In genomic region chr1:36949591-36950184, GRCm38 (mm10) we compare ENCODE assay signal across 11 mouse cellular contexts. TPM values are rescaled to one million over a fixed set of nuclear protein-coding genes. Genes with fewer than 3 reads are reported as not detected.
DNase-seq lines count a peak whose midpoint lies in the region; ATAC-seq and TF ChIP-seq lines count a peak whose summit lies in the region.
"Had no signal": no experiment of that assay in that cellular context is flagged by ENCODE, and none has a peak within 500 bp of the region (broad histone marks: within the 10 kb centered on the region; RNA-seq: fewer than 3 reads in every experiment).

No protein-coding gene starts in this region.

- no peaks in the 10 kb centered on the region for H3K36me3 ChIP-seq in kidney, adult 2 months (ENCODE audit: control insufficient read depth, insufficient read depth, low read length)
- H3K36me3 ChIP-seq in kidney, embryonic 16.5 days (ENCODE audit: insufficient read depth, low read length), result no peaks in the 10 kb centered on the region
- H3K36me3 ChIP-seq in lung, postnatal 0 days (ENCODE audit: insufficient read depth, low read length), result no peaks in the 10 kb centered on the region

- whole genome bisulfite sequencing in kidney, adult 2 months, result 38% methylated on average over 7 of the region's 7 CpGs
- 67% methylated on average over 7 of the region's 7 CpGs for WGBS in kidney, embryonic 16.5 days
- 25% methylated on average over 7 of the region's 7 CpGs for WGBS in cerebellum, adult 2 months
- 56% methylated on average over 7 of the region's 7 CpGs for WGBS in lung, postnatal 0 days

- no peak for TF ChIP-seq CTCF in kidney, adult 2 months (conservative IDR thresholded peaks at IDR 0.05; ENCODE audit: insufficient read depth, insufficient read length, low read depth, low read length)
- no peak for TF ChIP-seq CTCF in cerebellum, adult 2 months (IDR thresholded peaks at IDR 0.05; ENCODE audit: borderline replicate concordance, insufficient read depth, low read depth, low read length)
- TF ChIP-seq CTCF in lung, postnatal 0 days (IDR thresholded peaks at IDR 0.05), result no peak

- H3K9me3 ChIP-seq in kidney, embryonic 16.5 days (ENCODE audit: low read length), result no peaks in the 10 kb centered on the region
- H3K9me3 ChIP-seq in lung, postnatal 0 days (ENCODE audit: low read length), result no peaks in the 10 kb centered on the region

- H3K27me3 ChIP-seq in kidney, adult 2 months (replicated peaks; ENCODE audit: control insufficient read depth, insufficient read depth, low read length), result no peaks in the 10 kb centered on the region
- H3K27me3 ChIP-seq in kidney, embryonic 16.5 days (ENCODE audit: insufficient read depth, low read length), result no peaks in the 10 kb centered on the region
- no peaks in the 10 kb centered on the region for H3K27me3 ChIP-seq in cerebellum, adult 2 months (ENCODE audit: control insufficient read depth, insufficient read depth, low read length)
- H3K27me3 ChIP-seq in lung, postnatal 0 days (replicated peaks; ENCODE audit: insufficient read depth, low read length), result no peaks in the 10 kb centered on the region

- no peak overlapping the region for H3K4me3 ChIP-seq in kidney, adult 2 months (ENCODE audit: insufficient read depth, low read depth, low read length)
- no peak overlapping the region for H3K4me3 ChIP-seq in kidney, embryonic 16.5 days (ENCODE audit: low read length)
- H3K4me3 ChIP-seq in cerebellum, adult 2 months (replicated peaks; ENCODE audit: insufficient read depth, low read depth, low read length), result no peak overlapping the region
- H3K4me3 ChIP-seq in lung, postnatal 0 days (ENCODE audit: low read depth, low read length), result no peak overlapping the region

- no peak overlapping the region for H3K9ac ChIP-seq in kidney, embryonic 16.5 days (replicated peaks; ENCODE audit: low read length)
- H3K9ac ChIP-seq in lung, postnatal 0 days (replicated peaks; ENCODE audit: low read depth), result no peak overlapping the region

- H3K4me1 ChIP-seq in kidney, adult 2 months (ENCODE audit: control insufficient read depth, insufficient read depth, low read length), result no peaks in the 10 kb centered on the region
- H3K4me1 ChIP-seq in kidney, embryonic 16.5 days (ENCODE audit: insufficient read depth, low read length), result no peaks in the 10 kb centered on the region
- H3K4me1 ChIP-seq in cerebellum, adult 2 months (ENCODE audit: control insufficient read depth, insufficient read depth, low read length), result 0 out of 2 replicates have a peak, but pooled peaks cover 3% of the 10 kb centered on the region
- no peaks in the 10 kb centered on the region for H3K4me1 ChIP-seq in lung, postnatal 0 days (ENCODE audit: insufficient read depth, low read depth, low read length)

- no peak for ATAC-seq in kidney, embryonic 16.5 days (ENCODE audit: low FRiP score, low TSS enrichment)
- ATAC-seq in lung, postnatal 0 days, result no peak

- peak; percentile 69 for DNase-seq in kidney, adult 2 months
- DNase-seq in adrenal gland, adult 18-20 months (ENCODE audit: low spot score in 2 of 2), result peak; percentile 21 to 38
- DNase-seq in cerebellum, adult 2 months, result peak; percentile 45 to 62
- peak; percentile 53 for DNase-seq in heart, postnatal 4 days
- DNase-seq in frontal cortex, postnatal 36 days (ENCODE audit: low spot score in 2 of 2), result no peak
- no peak for DNase-seq in spleen, postnatal 14 days (ENCODE audit: low spot score in 2 of 2)
- no peak for DNase-seq in lung, postnatal 0 days (ENCODE audit: low spot score)
- DNase-seq: right cerebral cortex, adult 18-20 months had no signal

- TF ChIP-seq POLR2A in kidney, adult 2 months (IDR thresholded peaks at IDR 0.05; ENCODE audit: low read depth, low read length), result no peak
- TF ChIP-seq POLR2A in cerebellum, adult 2 months (IDR thresholded peaks at IDR 0.05; ENCODE audit: borderline replicate concordance, insufficient read depth, low read length), result no peak

- no peak for TF ChIP-seq EP300 in lung, postnatal 0 days (IDR thresholded peaks at IDR 0.05)

- H3K27ac ChIP-seq in kidney, adult 2 months (ENCODE audit: insufficient read depth, low read depth, low read length), result no peak overlapping the region
- no peak overlapping the region for H3K27ac ChIP-seq in kidney, embryonic 16.5 days (ENCODE audit: low read length)
- H3K27ac ChIP-seq in cerebellum, adult 2 months (ENCODE audit: insufficient read depth, low read length), result no peak overlapping the region
- H3K27ac ChIP-seq in lung, postnatal 0 days (ENCODE audit: low read length), result no peak overlapping the region
- H3K27ac ChIP-seq: kidney, postnatal 0 days; macrophage had no signal

- no peak overlapping the region for H3K4me2 ChIP-seq in kidney, embryonic 16.5 days (replicated peaks; ENCODE audit: low read depth, low read length)
- no peak overlapping the region for H3K4me2 ChIP-seq in lung, postnatal 0 days (replicated peaks; ENCODE audit: low read depth, low read length)

RNA-seq across cellular contexts. Expression of gene Tmem131, which starts 6.2 kb away (rescaled TPM):
- 18.9 and 19.0 TPM in 2 replicates for polyA plus RNA-seq in kidney, adult 2 months (2012; rRNA removed)
- polyA plus RNA-seq in kidney, embryonic 16.5 days (2015; fragmentation: Nextera tagmentation; extraction: Ambion mirVana), result 9.6 and 11.5 TPM in 2 replicates
- 10 to 100 TPM; 37.2 to 44.1 TPM for total RNA-seq in adrenal gland, adult 18-20 months (2021)
- 31.4 and 32.2 TPM in 2 replicates for polyA plus RNA-seq in cerebellum, adult 2 months (2012; rRNA removed)
- 10 to 100 TPM; 37.3 to 40.6 TPM for total RNA-seq in heart, postnatal 4 days (2021)
- 5.9 and 6.0 TPM in 2 replicates for polyA plus RNA-seq in lung, postnatal 0 days (2015; fragmentation: Nextera tagmentation; extraction: Ambion mirVana)

Comparison
In these comparisons a context has a peak if more than half of its experiments do, and no peak if none do; other contexts are left out.
1. DNase-seq: peak in kidney, adult 2 months (single experiment), adrenal gland, adult 18-20 months (2 of 2), cerebellum, adult 2 months (2 of 2) and heart, postnatal 4 days (single experiment); none in frontal cortex, postnatal 36 days (0 of 2), spleen, postnatal 14 days (0 of 2) and lung, postnatal 0 days (single experiment).